ENCODE assay signal across 8 mouse cellular contexts in the genomic region with DNA sequence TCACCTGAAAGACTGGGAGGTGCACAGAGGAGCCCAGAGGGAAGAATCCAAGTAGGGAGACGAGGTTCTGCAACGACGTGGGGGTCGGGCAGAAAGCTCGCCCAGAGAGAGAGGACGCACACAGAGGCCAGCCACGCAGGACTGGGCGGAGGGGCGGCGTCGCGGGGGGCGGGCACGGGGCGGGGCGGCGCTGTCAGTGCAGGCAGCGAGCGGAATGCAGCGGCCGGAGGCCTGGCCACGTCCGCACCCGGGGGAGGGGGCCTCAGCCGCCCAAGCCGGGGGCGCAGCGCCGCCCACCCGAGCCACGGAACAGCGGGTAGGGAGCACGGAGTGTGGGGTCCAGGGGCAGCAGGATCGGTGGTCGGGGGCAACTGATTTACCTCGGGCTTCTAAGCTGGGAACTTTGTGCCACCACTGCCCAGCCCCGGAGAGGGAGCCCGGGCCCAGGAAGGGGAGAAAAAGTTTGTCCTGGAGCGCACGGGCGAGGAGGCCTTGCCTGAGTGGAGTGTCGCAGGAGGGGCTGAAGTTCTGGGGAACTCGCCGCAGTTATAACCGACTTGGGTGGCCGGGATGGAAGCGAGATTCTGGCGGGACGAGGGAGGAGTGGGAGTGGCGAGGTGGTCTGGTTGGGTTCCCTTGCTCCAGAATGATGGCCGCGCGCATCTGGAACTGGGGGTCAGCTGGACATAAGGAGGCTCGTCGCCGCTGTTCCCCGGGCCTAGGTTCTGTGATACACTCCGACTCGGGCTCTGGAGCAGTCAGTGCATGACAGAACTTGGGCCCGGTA. TPM values are rescaled to one million over a fixed set of nuclear protein-coding genes. Genes with fewer than 3 reads are reported as not detected.
DNase-seq lines count a peak whose midpoint lies in the region; ATAC-seq and TF ChIP-seq lines count a peak whose summit lies in the region.

A gene (plus strand): TSS at position 190 of the 787 bp plus-strand sequence.

- H3K27me3 ChIP-seq in erythroblast, embryonic 14.5 days (ENCODE audit: control insufficient read depth): peaks cover 44% of the 10 kb centered on the region
- no peaks in the 10 kb centered on the region for H3K27me3 ChIP-seq in kidney, embryonic 14.5 days (ENCODE audit: control insufficient read depth, insufficient read depth, low read length)
- no peaks in the 10 kb centered on the region for H3K27me3 ChIP-seq in stomach, postnatal 0 days (ENCODE audit: control insufficient read depth, insufficient read depth, low read length)

- TF ChIP-seq CTCF in stomach, postnatal 0 days (IDR thresholded peaks at IDR 0.05; ENCODE audit: low read depth): no peak

- no peaks in the 10 kb centered on the region for H3K36me3 ChIP-seq in erythroblast, embryonic 14.5 days (ENCODE audit: control insufficient read depth)
- peaks cover 5% of the 10 kb centered on the region; the same call in 1 of the 2 replicates for H3K36me3 ChIP-seq in kidney, embryonic 14.5 days (ENCODE audit: control insufficient read depth, insufficient read depth, low read length)
- H3K36me3 ChIP-seq in stomach, postnatal 0 days (ENCODE audit: control insufficient read depth, insufficient read depth, low read length): no peaks in the 10 kb centered on the region

- peak within 1 kb of the TSS; percentile 78 for H3K4me2 ChIP-seq in kidney, embryonic 14.5 days (replicated peaks; ENCODE audit: low read depth, low read length)
- peak within 1 kb of the TSS; percentile 79 for H3K4me2 ChIP-seq in stomach, postnatal 0 days (replicated peaks; ENCODE audit: low read depth)

- H3K9me3 ChIP-seq in erythroblast, embryonic 14.5 days (ENCODE audit: control insufficient read depth, low read length): no peaks in the 10 kb centered on the region
- H3K9me3 ChIP-seq in kidney, embryonic 14.5 days (ENCODE audit: control insufficient read depth, low read length): no peaks in the 10 kb centered on the region
- H3K9me3 ChIP-seq in stomach, postnatal 0 days (ENCODE audit: control insufficient read depth, low read length): no peaks in the 10 kb centered on the region

- H3K4me3 ChIP-seq in erythroblast, embryonic 14.5 days (replicated peaks): peak within 1 kb of the TSS; percentile 54
- peak within 1 kb of the TSS; percentile 72 for H3K4me3 ChIP-seq in kidney, embryonic 14.5 days (ENCODE audit: low read length)
- H3K4me3 ChIP-seq in stomach, postnatal 0 days (ENCODE audit: low read depth, low read length): peak within 1 kb of the TSS; percentile 64

- DNase-seq in embryo, embryonic 9.5 days (ENCODE audit: extremely low spot score): peak; percentile 74
- DNase-seq in heart, adult 9 months (ENCODE audit: low spot score in 2 of 2): peak; percentile 61 to 65
- DNase-seq in lung, postnatal 36 days: peak; percentile 30
- peak; percentile 74 for DNase-seq in stomach, postnatal 0 days (ENCODE audit: low spot score)
- DNase-seq in right cerebral cortex, postnatal 4 days: no peak

- ATAC-seq in erythroblast, adult 5-6 weeks (replicated peaks; ENCODE audit: low FRiP score, poor library complexity, severe bottlenecking): no peak
- peak; percentile 75; the same call in 1 of the 2 replicates for ATAC-seq in kidney, embryonic 14.5 days (ENCODE audit: low FRiP score, low TSS enrichment)
- peak; percentile 73 for ATAC-seq in stomach, postnatal 0 days (ENCODE audit: low FRiP score, low TSS enrichment)

- no peak for TF ChIP-seq EP300 in stomach, postnatal 0 days (optimal IDR thresholded peaks at IDR 0.05)

- peak within 1 kb of the TSS; percentile 71 for H3K9ac ChIP-seq in kidney, embryonic 14.5 days (ENCODE audit: low read depth, low read length)
- peak within 1 kb of the TSS; percentile 67 for H3K9ac ChIP-seq in stomach, postnatal 0 days (ENCODE audit: low read length)

- peak within 1 kb of the TSS; percentile 59; the same call in 1 of the 2 replicates for H3K27ac ChIP-seq in kidney, embryonic 14.5 days (ENCODE audit: low read depth, low read length)
- peak within 1 kb of the TSS; percentile 65 for H3K27ac ChIP-seq in stomach, postnatal 0 days (replicated peaks)

- 1% methylated on average over 58 of the region's 60 CpGs for WGBS in kidney, embryonic 14.5 days
- under 1% methylated on average over 49 of the region's 60 CpGs for WGBS in stomach, postnatal 0 days

- H3K4me1 ChIP-seq in erythroblast, embryonic 14.5 days (ENCODE audit: control insufficient read depth): peaks cover 9% of the 10 kb centered on the region
- no peaks in the 10 kb centered on the region; the same call in 1 of the 2 replicates for H3K4me1 ChIP-seq in kidney, embryonic 14.5 days (ENCODE audit: control insufficient read depth, insufficient read depth, low read length)
- no peaks in the 10 kb centered on the region for H3K4me1 ChIP-seq in stomach, postnatal 0 days (replicated peaks; ENCODE audit: control insufficient read depth, insufficient read depth)

RNA-seq across cellular contexts. Expression of the gene that starts here (rescaled TPM):
- 0.20 TPM in 1 of 2 replicates, not detected in the other for polyA plus RNA-seq in erythroblast, embryonic 14.5 days (2012)
- not detected in 2 replicates for total RNA-seq in erythroblast, adult 5-6 weeks (2015; ENCODE audit: low replicate concordance)
- total RNA-seq in erythroblast, adult 5-6 weeks (2017; ENCODE audit: low replicate concordance): not detected in 2 replicates
- 94.7 and 106 TPM in 2 replicates for polyA plus RNA-seq in kidney, embryonic 14.5 days (2014; fragmentation: Nextera tagmentation; extraction: Ambion mirVana)
- 84.7 and 95.1 TPM in 2 replicates for polyA plus RNA-seq in stomach, postnatal 0 days (2015; fragmentation: Nextera tagmentation; extraction: Ambion mirVana)

Comparison
In these comparisons a context has a peak if more than half of its experiments do, and no peak if none do; other contexts are left out.
1. RNA of the gene that starts here (polyA plus RNA-seq): 94.7 to 106 TPM in kidney, embryonic 14.5 days and 84.7 to 95.1 TPM in stomach, postnatal 0 days; 0.20 TPM in erythroblast, embryonic 14.5 days; every median in the first group is over 10 times any median in the second.
2. Peak in every context shown above with its lines, with median percentiles within 50 percentile points of each other: H3K4me3 ChIP-seq.